Mouse (Mus musculus): ENCODE measurements around the gene Gm49352. TPM values are rescaled to one million over a fixed set of nuclear protein-coding genes. Genes with fewer than 3 reads are reported as not detected.
"Not testable (repeated sequence)": the region's sequence is repeated elsewhere in the genome, so short reads cannot be mapped to it uniquely, and the experiment has no call there.

Gm49352 gene
- not detected in 2 replicates for polyA plus RNA-seq (2012; rRNA removed)

- not testable (repeated sequence) for DNase-seq (ENCODE audit: low read depth)
Measured at GRCm38 (mm10) chr13:61568074-61568473, at the start of gene Gm49352. Gm49352 (minus strand) TSS chr13:61568174.

- no peak for DNase-seq (ENCODE audit: low read depth)
Measured at GRCm38 (mm10) chr13:61570027-61570426, 2.1 kb upstream of the Gm49352 start, which contains the start of gene Cts3. Cts3 (minus strand) TSS chr13:61570127.

GRCm38 (mm10) chr13:61541631-61542030 is 26.3 kb downstream of the Gm49352 start, which contains the start of gene Ctsm:
Ctsm (minus strand) TSS chr13:61541839.
- no peak for DNase-seq (ENCODE audit: low read depth)

Other genes with a start within 250 kb of the Gm49352 start
- gene Cts7, start 210.0 kb downstream of the Gm49352 start, polyA plus RNA-seq (2012; rRNA removed), result not detected in 2 replicates
- not detected in 2 replicates for gene Ctsm, start 26.3 kb downstream of the Gm49352 start, polyA plus RNA-seq (2012; rRNA removed)
- gene Cts3, start 2.0 kb upstream of the Gm49352 start, polyA plus RNA-seq (2012; rRNA removed), result not detected in 2 replicates